Mouse (Mus musculus): ENCODE measurements around the gene Aldh1a3. TPM values are rescaled to one million over a fixed set of nuclear protein-coding genes. Genes with fewer than 3 reads are reported as not detected.
A peak's percentile ranks its signal among the peaks of the same experiment; 100 is the strongest.

Aldh1a3 gene
- polyA plus RNA-seq, 1 experiment = 4.0 TPM

DNA sequence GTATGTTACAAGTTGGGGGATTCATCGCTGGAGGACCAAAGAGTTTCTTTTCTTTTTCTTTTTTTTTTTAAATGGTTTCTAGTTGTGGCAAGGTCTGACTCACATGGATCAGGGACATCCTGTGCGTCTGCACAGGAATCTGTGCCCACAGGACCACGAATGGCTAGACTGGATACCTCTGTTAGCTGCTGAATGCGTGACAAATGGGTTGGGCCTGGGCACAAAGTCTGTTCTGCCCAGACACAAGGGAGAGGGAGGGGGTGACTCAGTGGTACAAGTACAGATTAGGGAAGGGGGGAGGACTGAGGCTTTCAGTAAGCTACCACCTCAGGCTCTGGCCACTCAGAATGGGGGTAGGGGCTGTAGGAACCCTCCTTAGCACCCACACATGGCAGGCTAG, 51.6 kb downstream of the Aldh1a3 start:
- TF ChIP-seq CEBPB (IDR thresholded peaks at IDR 0.05; ENCODE audit: low read depth) (no peak), FOSL1 (IDR thresholded peaks at IDR 0.05; ENCODE audit: insufficient read depth, low read length, poor library complexity, severe bottlenecking) (no peak), MYOG (IDR thresholded peaks at IDR 0.05; ENCODE audit: control insufficient read depth, extremely low read depth, insufficient read length) (no peak), MYOD1 (IDR thresholded peaks at IDR 0.05; ENCODE audit: control insufficient read depth, insufficient read length, low read depth) (no peak), USF1 (IDR thresholded peaks at IDR 0.05; ENCODE audit: low read depth) (no peak), CTCF (IDR thresholded peaks at IDR 0.05; ENCODE audit: control insufficient read depth, insufficient read depth, insufficient read length) (no peak), MAX (IDR thresholded peaks at IDR 0.05) (no peak)
- H3K4me3 ChIP-seq (ENCODE audit: insufficient read depth, poor library complexity, severe bottlenecking) = no peak overlapping the region

DNA sequence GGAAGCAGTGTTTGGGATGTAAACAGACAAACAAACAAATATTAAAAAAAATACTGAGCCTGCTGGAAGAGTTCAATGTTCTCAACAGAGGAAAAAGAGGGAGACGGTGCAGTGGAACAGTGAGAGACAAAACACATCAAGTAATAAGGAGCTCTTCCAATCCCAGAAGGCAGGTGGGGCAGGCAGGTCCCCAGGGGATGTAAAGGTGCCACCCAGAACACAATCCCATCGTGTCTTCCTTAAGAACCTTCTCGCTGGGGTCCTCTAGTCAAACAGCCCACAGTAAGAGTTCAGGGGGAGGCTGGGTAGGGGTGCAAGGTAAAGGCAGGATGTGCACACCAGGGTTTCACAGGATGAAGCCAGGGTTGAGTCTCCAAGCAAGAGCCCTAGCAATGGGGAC, 53.9 kb downstream of the Aldh1a3 start:
- Histone ChIP-seq H3K79me3 (ENCODE audit: low read depth) (peaks cover 42% of the 10 kb centered on the region), H3K27me3 (ENCODE audit: control insufficient read depth, insufficient read depth, insufficient read length) (no peaks in the 10 kb centered on the region), H3K4me3 (ENCODE audit: insufficient read depth, poor library complexity, severe bottlenecking) (no peak overlapping the region), H3K79me2 (ENCODE audit: control insufficient read depth, insufficient read depth) (peaks cover 81% of the 10 kb centered on the region), H3K36me3 (ENCODE audit: control insufficient read depth, insufficient read depth) (peaks cover 24% of the 10 kb centered on the region), H3ac (ENCODE audit: control insufficient read depth, insufficient read length, low read depth) (no peak overlapping the region)
- no peak for TF ChIP-seq MYOD1 (IDR thresholded peaks at IDR 0.05; ENCODE audit: control insufficient read depth, insufficient read length, low read depth)
- no peak for TF ChIP-seq CTCF (IDR thresholded peaks at IDR 0.05; ENCODE audit: control insufficient read depth, insufficient read depth, insufficient read length)

More for the DNA sequence above, 51.6 kb downstream of the Aldh1a3 start:
- Histone ChIP-seq H3K79me3 (ENCODE audit: low read depth) (peaks cover 51% of the 10 kb centered on the region), H3K79me2 (ENCODE audit: control insufficient read depth, insufficient read depth) (peaks cover 84% of the 10 kb centered on the region), H3K27me3 (ENCODE audit: control insufficient read depth, insufficient read depth, insufficient read length) (no peaks in the 10 kb centered on the region), H3ac (ENCODE audit: control insufficient read depth, insufficient read length, low read depth) (no peak overlapping the region), H3K36me3 (ENCODE audit: control insufficient read depth, insufficient read depth) (peaks cover 40% of the 10 kb centered on the region)

- H3K4me3 ChIP-seq (ENCODE audit: insufficient read depth, poor library complexity, severe bottlenecking) = no peak overlapping the region
- H3ac ChIP-seq (ENCODE audit: control insufficient read depth, insufficient read length, low read depth) = no peak overlapping the region
- no peaks in the 10 kb centered on the region for H3K27me3 ChIP-seq (ENCODE audit: control insufficient read depth, insufficient read depth, insufficient read length)
- H3K79me2 ChIP-seq (ENCODE audit: control insufficient read depth, insufficient read depth) = peaks cover 85% of the 10 kb centered on the region
- TF ChIP-seq FOSL1 (IDR thresholded peaks at IDR 0.05; ENCODE audit: insufficient read depth, low read length, poor library complexity, severe bottlenecking) (no peak), CEBPB (IDR thresholded peaks at IDR 0.05; ENCODE audit: low read depth) (no peak), MAX (IDR thresholded peaks at IDR 0.05) (no peak), MYOG (IDR thresholded peaks at IDR 0.05; ENCODE audit: control insufficient read depth, extremely low read depth, insufficient read length) (no peak), MYOD1 (IDR thresholded peaks at IDR 0.05; ENCODE audit: control insufficient read depth, insufficient read length, low read depth) (no peak), USF1 (IDR thresholded peaks at IDR 0.05; ENCODE audit: low read depth) (no peak), CTCF (IDR thresholded peaks at IDR 0.05; ENCODE audit: control insufficient read depth, insufficient read depth, insufficient read length) (no peak)
- H3K79me3 ChIP-seq (ENCODE audit: low read depth) = peaks cover 57% of the 10 kb centered on the region
- peaks cover 32% of the 10 kb centered on the region for H3K36me3 ChIP-seq (ENCODE audit: control insufficient read depth, insufficient read depth)
These were observed 56.3 kb downstream of the Aldh1a3 start for GRCm38 (mm10) chr7:66370970-66371369.

DNA sequence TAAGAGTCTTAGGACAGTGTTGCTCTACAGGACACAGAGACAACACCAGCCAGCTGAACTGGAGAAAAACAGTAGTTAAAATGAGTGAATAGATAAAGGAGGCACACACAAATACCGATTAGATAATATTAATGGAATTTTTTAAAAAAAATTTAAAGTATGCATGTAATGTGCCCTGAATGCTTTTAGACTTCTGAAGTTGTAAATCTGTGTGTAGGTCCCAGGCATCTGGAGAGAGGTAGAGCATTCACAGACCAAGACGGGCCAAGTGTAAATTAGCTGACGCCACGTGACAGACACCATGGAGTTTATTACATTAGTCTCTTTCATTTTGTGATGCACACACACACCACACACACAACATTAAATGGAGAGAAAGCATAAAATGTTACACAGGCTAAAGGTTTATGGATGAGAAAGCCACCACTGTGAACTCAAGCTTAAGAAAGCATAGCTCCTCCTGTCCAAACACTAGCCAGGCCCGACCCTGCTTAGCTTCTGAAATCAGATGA, 57.3 kb downstream of the Aldh1a3 start:
- Histone ChIP-seq H3K36me3 (ENCODE audit: control insufficient read depth, insufficient read depth) (peaks cover 32% of the 10 kb centered on the region), H3K79me2 (ENCODE audit: control insufficient read depth, insufficient read depth) (peaks cover 88% of the 10 kb centered on the region), H3K27me3 (ENCODE audit: control insufficient read depth, insufficient read depth, insufficient read length) (no peaks in the 10 kb centered on the region), H3ac (ENCODE audit: control insufficient read depth, insufficient read length, low read depth) (no peak overlapping the region), H3K79me3 (ENCODE audit: low read depth) (peaks cover 57% of the 10 kb centered on the region), H3K4me3 (ENCODE audit: insufficient read depth, poor library complexity, severe bottlenecking) (no peak overlapping the region)
- TF ChIP-seq CTCF (IDR thresholded peaks at IDR 0.05; ENCODE audit: control insufficient read depth, insufficient read depth, insufficient read length) (no peak), USF1 (IDR thresholded peaks at IDR 0.05; ENCODE audit: low read depth) (peak; percentile 83)

GRCm38 (mm10) chr7:66369071-66369933, 58.0 kb downstream of the Aldh1a3 start:
- peaks cover 56% of the 10 kb centered on the region for H3K79me3 ChIP-seq (ENCODE audit: low read depth)
- no peak overlapping the region for H3ac ChIP-seq (ENCODE audit: control insufficient read depth, insufficient read length, low read depth)
- peaks cover 88% of the 10 kb centered on the region for H3K79me2 ChIP-seq (ENCODE audit: control insufficient read depth, insufficient read depth)
- H3K27me3 ChIP-seq (ENCODE audit: control insufficient read depth, insufficient read depth, insufficient read length) = no peaks in the 10 kb centered on the region
- H3K4me3 ChIP-seq (ENCODE audit: insufficient read depth, poor library complexity, severe bottlenecking) = no peak overlapping the region
- peak; percentile 44 for TF ChIP-seq FOSL1 (IDR thresholded peaks at IDR 0.05; ENCODE audit: insufficient read depth, low read length, poor library complexity, severe bottlenecking)
- no peak for TF ChIP-seq CEBPB (IDR thresholded peaks at IDR 0.05; ENCODE audit: low read depth)
- peaks cover 36% of the 10 kb centered on the region for H3K36me3 ChIP-seq (ENCODE audit: control insufficient read depth, insufficient read depth)

GRCm38 (mm10) chr7:66365904-66366303, 61.4 kb downstream of the Aldh1a3 start, which contains the start of gene Gm10974:
TSS of gene Gm10974 (plus strand) at chr7:66365905.
- Histone ChIP-seq H3K4me3 (ENCODE audit: insufficient read depth, poor library complexity, severe bottlenecking) (no peak within 1 kb of the TSS), H3K79me2 (ENCODE audit: control insufficient read depth, insufficient read depth) (peaks cover 76% of the 10 kb centered on the region), H3ac (ENCODE audit: control insufficient read depth, insufficient read length, low read depth) (no peak within 1 kb of the TSS), H3K36me3 (ENCODE audit: control insufficient read depth, insufficient read depth) (peaks cover 42% of the 10 kb centered on the region), H3K79me3 (ENCODE audit: low read depth) (peaks cover 44% of the 10 kb centered on the region), H3K27me3 (ENCODE audit: control insufficient read depth, insufficient read depth, insufficient read length) (no peaks in the 10 kb centered on the region)
- TF ChIP-seq MYOD1 (IDR thresholded peaks at IDR 0.05; ENCODE audit: control insufficient read depth, insufficient read length, low read depth) (peak; percentile 75), CTCF (IDR thresholded peaks at IDR 0.05; ENCODE audit: control insufficient read depth, insufficient read depth, insufficient read length) (no peak), MAX (IDR thresholded peaks at IDR 0.05) (peak; percentile 31), CEBPB (IDR thresholded peaks at IDR 0.05; ENCODE audit: low read depth) (no peak), FOSL1 (IDR thresholded peaks at IDR 0.05; ENCODE audit: insufficient read depth, low read length, poor library complexity, severe bottlenecking) (peak; percentile 45), USF1 (IDR thresholded peaks at IDR 0.05; ENCODE audit: low read depth) (no peak), MYOG (IDR thresholded peaks at IDR 0.05; ENCODE audit: control insufficient read depth, extremely low read depth, insufficient read length) (no peak)
